Mouse (Mus musculus) CH12.LX (cell line): ENCODE results near the gene Papss1. TPM values are rescaled to one million over a fixed set of nuclear protein-coding genes. Genes with fewer than 3 reads are reported as not detected.

Experiments
- DNase-seq: peaks from one replicate; pipeline ENCODE4 v3.0.0-alpha.2; 2013; ENCODE audit errors: extremely low read depth
- H3K27ac ChIP-seq: 2 replicates; pipeline ENCODE4 v1.5.1; 2012; ENCODE audit warnings: low read depth, mild to moderate bottlenecking, control low read depth, moderate library complexity; ENCODE audit not compliant: insufficient read depth
- H3K27me3 ChIP-seq: replicated peaks from 2 replicates; pipeline ENCODE3; 2012; ENCODE audit warnings: inconsistent platforms
- H3K36me3 ChIP-seq, 2 experiments: replicated peaks in 1 of 2; 2 replicates each; pipeline versions ENCODE3 to v1.6.1; 2012; ENCODE audit warnings: inconsistent platforms in 1 of 2, low read length in 1 of 2, mild to moderate bottlenecking in 1 of 2, mixed read lengths in 1 of 2, moderate library complexity in 1 of 2; ENCODE audit not compliant: control insufficient read depth in 1 of 2, insufficient read depth in 1 of 2
- H3K4me1 ChIP-seq, 2 experiments: 2 replicates each; pipeline ENCODE4 v1.6.1; 2012; ENCODE audit warnings: inconsistent platforms in 1 of 2, moderate library complexity in 1 of 2; ENCODE audit not compliant: insufficient read depth in 2 of 2, control insufficient read depth in 1 of 2
- H3K4me2 ChIP-seq: 2 replicates; pipeline ENCODE4 v1.6.1; 2012; ENCODE audit warnings: low read depth, mild to moderate bottlenecking, control low read depth; ENCODE audit not compliant: poor library complexity, insufficient read depth, severe bottlenecking
- H3K4me3 ChIP-seq, 3 experiments: fragments of 150-350 bp in 1 of 3; sonication (generic) in 1 of 3; replicated peaks in 1 of 3; 2 replicates each; pipeline versions ENCODE3 to v1.5.1; 2011 to 2012; ENCODE audit warnings: low read depth in 2 of 3, low read length in 2 of 3, mild to moderate bottlenecking in 2 of 3, moderate library complexity in 2 of 3, control low read depth in 1 of 3, improper control_type of control experiment in 1 of 3, inconsistent platforms in 1 of 3, mixed read lengths in 1 of 3; ENCODE audit not compliant: poor library complexity in 1 of 3
- H3K79me2 ChIP-seq: replicated peaks from 2 replicates; pipeline ENCODE4 v1.6.1; 2012; ENCODE audit warnings: mild to moderate bottlenecking, moderate library complexity; ENCODE audit not compliant: control insufficient read depth, poor library complexity, insufficient read depth, severe bottlenecking; ENCODE audit errors: extremely low read depth
- H3K9ac ChIP-seq: 2 replicates; pipeline ENCODE4 v1.6.1; 2012; ENCODE audit warnings: low read depth, mild to moderate bottlenecking, control low read depth, moderate library complexity; ENCODE audit not compliant: insufficient read depth
- H3K9me3 ChIP-seq: replicated peaks from 2 replicates; pipeline ENCODE3; 2012; ENCODE audit warnings: low read length, inconsistent platforms, mixed read lengths
- CHD1 ChIP-seq: IDR thresholded peaks from 2 replicates; pipeline ENCODE4 v1.6.1; 2012; ENCODE audit warnings: low read depth, low read length, improper control_type of control experiment, inconsistent platforms
- EP300 ChIP-seq: IDR thresholded peaks from 2 replicates; pipeline ENCODE4 v1.6.1; 2011; ENCODE audit warnings: low read length, improper control_type of control experiment
- ETS1 ChIP-seq: conservative IDR thresholded peaks from 2 replicates; pipeline ENCODE4 v1.6.1; 2012; ENCODE audit warnings: low read depth, mild to moderate bottlenecking, inconsistent platforms, low read length, improper control_type of control experiment, moderate library complexity
- GABPA ChIP-seq: IDR thresholded peaks from 2 replicates; pipeline ENCODE4 v1.6.1; 2012; ENCODE audit warnings: low read depth, low read length, improper control_type of control experiment, inconsistent platforms; ENCODE audit not compliant: insufficient replicate concordance
- JUN ChIP-seq: IDR thresholded peaks from 2 replicates; pipeline ENCODE4 v1.6.1; 2011; ENCODE audit warnings: low read depth, mild to moderate bottlenecking, low read length, improper control_type of control experiment, moderate library complexity; ENCODE audit not compliant: insufficient read depth
- MAFK ChIP-seq: IDR thresholded peaks from 2 replicates; pipeline ENCODE4 v1.6.1; 2011; ENCODE audit warnings: low read length, improper control_type of control experiment; ENCODE audit not compliant: insufficient replicate concordance
- MAZ ChIP-seq: IDR thresholded peaks from 2 replicates; pipeline ENCODE4 v1.6.1; 2012; ENCODE audit warnings: low read depth, mild to moderate bottlenecking, inconsistent platforms, low read length, improper control_type of control experiment, moderate library complexity
- MEF2A ChIP-seq: IDR thresholded peaks from 2 replicates; pipeline ENCODE4 v1.6.1; 2014; ENCODE audit warnings: low read depth, mild to moderate bottlenecking, inconsistent platforms, low read length, improper control_type of control experiment, borderline replicate concordance
- MXI1 ChIP-seq: IDR thresholded peaks from 2 replicates; pipeline ENCODE4 v1.6.1; 2011; ENCODE audit warnings: mild to moderate bottlenecking, low read depth, low read length, improper control_type of control experiment
- NRF1 ChIP-seq: IDR thresholded peaks from 2 replicates; pipeline ENCODE4 v1.6.1; 2014; ENCODE audit warnings: low read depth, mild to moderate bottlenecking, inconsistent platforms, low read length, improper control_type of control experiment, moderate library complexity
- PAX5 ChIP-seq: IDR thresholded peaks from 2 replicates; pipeline ENCODE4 v1.6.1; 2012; ENCODE audit warnings: low read length, inconsistent platforms, mixed read lengths
- POLR2A ChIP-seq: IDR thresholded peaks from 2 replicates; pipeline ENCODE4 v1.6.1; 2011; ENCODE audit warnings: low read depth, mild to moderate bottlenecking, improper control_type of control experiment, low read length
- RAD21 ChIP-seq: IDR thresholded peaks from 2 replicates; pipeline ENCODE4 v1.6.1; 2011; ENCODE audit warnings: low read depth, mild to moderate bottlenecking, low read length, improper control_type of control experiment, moderate library complexity
- RCOR1 ChIP-seq: conservative IDR thresholded peaks from 2 replicates; pipeline ENCODE4 v1.6.1; 2012; ENCODE audit warnings: low read depth, mild to moderate bottlenecking, inconsistent platforms, low read length, improper control_type of control experiment
- SIN3A ChIP-seq: IDR thresholded peaks from 2 replicates; pipeline ENCODE4 v1.6.1; 2012; ENCODE audit warnings: low read length, improper control_type of control experiment, inconsistent platforms
- TBP ChIP-seq: conservative IDR thresholded peaks from 2 replicates; pipeline ENCODE4 v1.6.1; 2011; ENCODE audit warnings: low read depth, low read length, improper control_type of control experiment
- USF1 ChIP-seq: IDR thresholded peaks from 2 replicates; pipeline ENCODE4 v1.6.1; 2014; ENCODE audit warnings: low read depth, mild to moderate bottlenecking, inconsistent platforms, low read length, improper control_type of control experiment
- USF2 ChIP-seq: conservative IDR thresholded peaks from 2 replicates; pipeline ENCODE4 v1.6.1; 2011; ENCODE audit warnings: low read depth, low read length, improper control_type of control experiment
- ZMIZ1 ChIP-seq: IDR thresholded peaks from 2 replicates; pipeline ENCODE4 v1.6.1; 2012; ENCODE audit warnings: low read depth, mild to moderate bottlenecking, inconsistent platforms, low read length, improper control_type of control experiment
- ZNF384 ChIP-seq: IDR thresholded peaks from 2 replicates; pipeline ENCODE4 v1.6.1; 2012; ENCODE audit warnings: low read depth, low read length, improper control_type of control experiment, inconsistent platforms
- dilution Hi-C: fragments of 300-500 bp; cut with MboI; formaldehyde crosslinking; loops from 2 replicates; pipeline ENCODE4 v1.14.3; 2020; ENCODE audit warnings: low sequenced_read_pairs; ENCODE audit not compliant: extremely low pct_unique_long_range_greater_than_20kb, extremely low pct_ligation_motif_present
- in situ Hi-C: fragments of 300-500 bp; cut with MboI; formaldehyde crosslinking; loops from 3 replicates; pipeline ENCODE4 v1.14.3; 2019; ENCODE audit warnings: low sequenced_read_pairs, low pct_ligation_motif_present, low pct_unique_long_range_greater_than_20kb, mixed read lengths
- polyA plus RNA-seq: library from polyadenylated mRNA; unstranded; fragments of >175 nt; gene quantifications from 2 replicates; pipeline ENCODE4 v1.2.1, GENCODE M21; 2012; ENCODE audit warnings: low read depth; ENCODE audit not compliant: insufficient read length
- total RNA-seq, 2 experiments: library from RNA; depleted of rRNA; stranded (reverse); fragments of 300-350 nt in 1 of 2; fragments of >200 nt in 1 of 2; gene quantifications; 2 replicates each; pipeline ENCODE4 v1.2.3; 2012 to 2014

Gene Papss1
- total and polyA plus RNA-seq, 3 experiments: 13.0 to 27.1 (median 19.3) TPM

DNA sequence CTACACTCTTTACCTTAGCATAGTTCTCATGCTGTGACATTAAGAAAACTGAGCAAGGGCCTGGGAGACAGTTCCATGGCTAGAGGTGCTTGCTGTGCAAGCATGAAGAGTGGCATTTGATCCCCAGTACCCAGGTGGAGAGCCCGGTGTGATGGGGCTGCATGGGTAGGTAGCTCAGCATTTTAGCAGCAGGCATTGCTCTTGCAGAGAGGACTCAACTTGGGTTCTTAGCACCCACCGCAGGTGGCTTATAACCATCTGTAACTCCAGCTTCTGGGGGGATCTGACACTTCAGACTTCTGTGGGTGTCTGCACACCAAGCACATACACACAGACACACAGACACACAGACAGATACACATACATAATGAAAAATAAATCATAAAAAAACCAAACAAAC is 69.5 kb downstream of the Papss1 start:
- dilution Hi-C loops: no loop called here
- no peaks in the 10 kb centered on the region for H3K79me2 ChIP-seq
- in situ Hi-C loops: no loop called here
- H3K4me1 ChIP-seq: peaks cover 6 to 9% of the 10 kb centered on the region in 2 experiments; a peak in 2 of 4 replicates
- no peak overlapping the region for H3K27ac ChIP-seq
- H3K36me3 ChIP-seq: peaks cover 0 to 22% of the 10 kb centered on the region in 2 experiments
- no peaks in the 10 kb centered on the region for H3K27me3 ChIP-seq
- TF ChIP-seq ZMIZ1: no peak
- TF ChIP-seq ETS1: no peak
- no peak for TF ChIP-seq TBP
- TF ChIP-seq CHD1: no peak
- TF ChIP-seq USF1: no peak
- no peak for TF ChIP-seq MXI1
- TF ChIP-seq MAFK: no peak
- no peak for TF ChIP-seq RAD21
- TF ChIP-seq EP300: no peak
- H3K4me3 ChIP-seq: no peak overlapping the region
- DNase-seq: no peak
- no peak overlapping the region for H3K9ac ChIP-seq
- no peaks in the 10 kb centered on the region for H3K9me3 ChIP-seq
- no peak overlapping the region for H3K4me2 ChIP-seq

GRCm38 (mm10) chr3:131636126-131636525 is 71.6 kb downstream of the Papss1 start:
- in situ Hi-C loops: no loop called here
- no peak for DNase-seq
- Histone ChIP-seq H3K27me3 (no peaks in the 10 kb centered on the region), H3K36me3 (peaks cover 0 to 27% of the 10 kb centered on the region in 2 experiments), H3K4me3 (no peak overlapping the region), H3K4me2 (no peak overlapping the region), H3K9me3 (no peaks in the 10 kb centered on the region), H3K27ac (no peak overlapping the region), H3K4me1 (peaks cover 6 to 9% of the 10 kb centered on the region in 2 experiments; a peak in 2 of 4 replicates), H3K79me2 (no peaks in the 10 kb centered on the region), H3K9ac (no peak overlapping the region)
- dilution Hi-C loops: no loop called here
- TF ChIP-seq ZNF384 (no peak), PAX5 (no peak), RCOR1 (no peak), SIN3A (no peak), USF2 (no peak), RAD21 (no peak), NRF1 (no peak), MAZ (no peak), GABPA (no peak), JUN (no peak), MEF2A (no peak), POLR2A (no peak)
